Mouse (Mus musculus) CD4-positive naive resting alpha-beta T cell, adult 57 days (primary cell): ENCODE data around the gene Olfr743. TPM values are rescaled to one million over a fixed set of nuclear protein-coding genes. Genes with fewer than 3 reads are reported as not detected.

Experiments
- total RNA-seq: library from RNA; stranded (reverse); gene quantifications from one replicate; pipeline ENCODE4 v1.2.4, GENCODE M21; 2023

Olfr743 gene
- not detected for total RNA-seq

GRCm38 (mm10) chr14:50521539-50521938 lies at the start of gene Olfr743:
TSS of gene Olfr743 (plus strand) at chr14:50521839.

GRCm38 (mm10) chr14:50472438-50472837 lies 49.2 kb upstream of the Olfr743 start, which contains the start of gene Olfr741:
TSS of gene Olfr741 (plus strand) at chr14:50472738.

GRCm38 (mm10) chr14:50503300-50503699 lies 18.3 kb upstream of the Olfr743 start, which contains the start of gene Olfr742:
TSS of gene Olfr742 (plus strand) at chr14:50503600.

Other genes with a start within 250 kb of the Olfr743 start
- not detected for gene Olfr732, start 237.6 kb upstream of the Olfr743 start, total RNA-seq
- not detected for gene Olfr733, start 220.3 kb upstream of the Olfr743 start, total RNA-seq
- gene Olfr734, start 195.1 kb upstream of the Olfr743 start, total RNA-seq: not detected
- not detected for gene Olfr735, start 173.0 kb upstream of the Olfr743 start, total RNA-seq
- gene Tlr11, start 163.9 kb upstream of the Olfr743 start, total RNA-seq: 0.24 TPM
- not detected for gene Olfr736, start 140.7 kb upstream of the Olfr743 start, total RNA-seq
- gene Olfr738, start 114.3 kb upstream of the Olfr743 start, total RNA-seq: not detected
- gene Olfr739, start 103.2 kb upstream of the Olfr743 start, total RNA-seq: not detected
- not detected for gene Olfr740, start 76.3 kb upstream of the Olfr743 start, total RNA-seq
- not detected for gene Olfr741, start 49.1 kb upstream of the Olfr743 start, total RNA-seq
- not detected for gene Olfr742, start 18.2 kb upstream of the Olfr743 start, total RNA-seq
- not detected for gene Olfr744, start 93.0 kb downstream of the Olfr743 start, total RNA-seq
- not detected for gene Olfr745, start 117.5 kb downstream of the Olfr743 start, total RNA-seq
- not detected for gene Olfr746, start 125.2 kb downstream of the Olfr743 start, total RNA-seq
- gene Olfr747, start 171.4 kb downstream of the Olfr743 start, total RNA-seq: not detected
- gene Olfr748, start 185.5 kb downstream of the Olfr743 start, total RNA-seq: not detected
- gene Olfr749, start 223.3 kb downstream of the Olfr743 start, total RNA-seq: not detected